Mouse (Mus musculus) hindbrain, postnatal 0 days (tissue): Measurements from ENCODE around the gene Bbox1. TPM values are rescaled to one million over a fixed set of nuclear protein-coding genes. Genes with fewer than 3 reads are reported as not detected.
A peak's percentile ranks its signal among the peaks of the same experiment; 100 is the strongest.

Experiments
- ATAC-seq: fragments of 200-750 bp; cut with Nextera tagmentation; 2 replicates; pipeline ENCODE4 v1.8.0; 2017; ENCODE audit warnings: mild to moderate bottlenecking, moderate TSS enrichment, moderate library complexity
- DNase-seq: peaks from one replicate; pipeline ENCODE4 v3.0.0-alpha.2; 2015; ENCODE audit warnings: low spot score
- H3K27ac ChIP-seq: fragments of 300-500 bp; sonication (generic); 2 replicates; pipeline ENCODE4 v1.5.1; 2014; ENCODE audit warnings: mild to moderate bottlenecking
- H3K27me3 ChIP-seq: fragments of 300-500 bp; sonication (generic); 2 replicates; pipeline ENCODE4 v1.6.1; 2014; ENCODE audit warnings: low read length, mixed read lengths; ENCODE audit not compliant: insufficient read depth
- H3K36me3 ChIP-seq: fragments of 300-500 bp; sonication (generic); 2 replicates; pipeline ENCODE4 v1.6.1; 2014; ENCODE audit warnings: low read length, mixed read lengths; ENCODE audit not compliant: insufficient read depth
- H3K4me1 ChIP-seq: fragments of 300-500 bp; sonication (generic); 2 replicates; pipeline ENCODE4 v1.6.1; 2014; ENCODE audit warnings: antibody characterized with exemption, low read length, mixed read lengths; ENCODE audit not compliant: insufficient read depth
- H3K4me2 ChIP-seq: fragments of 300-500 bp; sonication (generic); 2 replicates; pipeline ENCODE4 v1.6.1; 2014; ENCODE audit warnings: low read depth, mild to moderate bottlenecking, low read length, moderate library complexity, mixed read lengths
- H3K4me3 ChIP-seq: fragments of 300-500 bp; sonication (generic); 2 replicates; pipeline ENCODE4 v1.5.1; 2014; ENCODE audit warnings: low read length
- H3K9ac ChIP-seq: fragments of 300-500 bp; sonication (generic); replicated peaks from 2 replicates; pipeline ENCODE4 v1.6.1; 2014; ENCODE audit warnings: mild to moderate bottlenecking, low read length, moderate library complexity, mixed read lengths
- H3K9me3 ChIP-seq: fragments of 300-500 bp; sonication (generic); 2 replicates; pipeline ENCODE4 v1.6.1; 2016; ENCODE audit warnings: low read length, mixed read lengths
- CTCF ChIP-seq: IDR thresholded peaks from 2 replicates; pipeline ENCODE4 v1.5.1; 2016; ENCODE audit warnings: antibody characterized with exemption, control low read depth, low read depth
- WGBS: fragments of 180-500 bp; shearing (Covaris S2); extraction: QIAGEN DNeasy Blood & Tissue Kit; methylation state at CpG from one replicate; pipeline ENCODE4 v1.1.7; 2014; 5-methylcytosine and 5-hydroxymethylcytosine counted together
- polyA plus RNA-seq: library from polyadenylated mRNA; unstranded; fragments of >200 nt; fragmentation: Nextera tagmentation; extraction: Ambion mirVana; gene quantifications from 2 replicates; pipeline ENCODE4 v1.2.1, GENCODE M21; 2015
- total RNA-seq: library from RNA; depleted of rRNA; stranded (reverse); fragments of >200 nt; gene quantifications from 2 replicates; pipeline ENCODE4 v1.2.3, GENCODE M21; 2014

Bbox1 gene
- total and polyA plus RNA-seq, 2 experiments from 2014 or later = 1.4 to 3.9 TPM

DNA sequence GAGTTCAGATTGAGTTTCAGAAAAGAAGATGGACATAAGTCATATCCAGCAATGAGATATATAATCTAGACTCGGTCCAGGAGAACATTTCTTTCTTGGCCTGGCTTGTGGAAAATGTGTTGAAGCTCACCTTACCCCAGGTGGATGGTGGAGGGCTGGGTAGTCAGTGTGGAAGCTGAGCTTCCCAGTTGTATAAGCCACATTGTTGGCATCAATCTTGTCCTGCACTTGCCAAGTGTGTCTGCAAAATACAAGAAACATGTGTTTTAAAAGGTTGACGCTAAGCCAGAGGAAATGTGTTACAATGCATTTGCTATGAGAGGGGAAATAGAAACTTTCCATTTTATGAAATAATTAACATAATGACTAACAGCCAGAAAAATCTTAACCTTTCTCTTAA lies 38.9 kb downstream of the Bbox1 start:
- no peaks in the 10 kb centered on the region for H3K36me3 ChIP-seq
- H3K27ac ChIP-seq = no peak overlapping the region
- no peak for TF ChIP-seq CTCF
- ATAC-seq (no peak), DNase-seq (no peak)
- no peaks in the 10 kb centered on the region for H3K9me3 ChIP-seq
- H3K27me3 ChIP-seq = no peaks in the 10 kb centered on the region
- no peak overlapping the region for H3K4me3 ChIP-seq
- no peaks in the 10 kb centered on the region for H3K4me1 ChIP-seq
- H3K4me2 ChIP-seq = no peak overlapping the region
- 80% methylated on average over 2 of the region's 2 CpGs for WGBS
- H3K9ac ChIP-seq = no peak overlapping the region

DNA sequence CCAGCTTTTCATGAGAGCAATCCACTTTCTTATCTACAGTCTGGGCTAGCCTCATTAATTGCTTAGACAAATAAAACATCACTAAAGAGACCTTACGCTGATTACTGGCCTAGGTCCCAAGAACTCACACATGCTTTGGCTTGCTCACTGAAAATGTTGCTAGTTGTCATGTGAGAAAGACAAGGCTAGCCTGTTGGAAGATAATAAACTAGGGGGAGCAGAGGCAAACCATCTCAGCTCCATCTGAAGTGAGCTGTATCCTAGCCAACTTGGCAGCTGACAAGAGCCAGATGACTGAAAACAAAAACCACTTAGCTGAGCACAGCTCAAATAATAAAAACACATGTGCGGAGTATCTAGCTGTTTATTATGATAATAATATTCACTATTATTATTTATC lies 40.2 kb downstream of the Bbox1 start:
- Histone ChIP-seq H3K4me1 (no peaks in the 10 kb centered on the region), H3K27me3 (no peaks in the 10 kb centered on the region), H3K4me2 (no peak overlapping the region), H3K27ac (no peak overlapping the region), H3K9ac (no peak overlapping the region), H3K9me3 (no peaks in the 10 kb centered on the region), H3K4me3 (no peak overlapping the region), H3K36me3 (no peaks in the 10 kb centered on the region)
- DNase-seq (peak; percentile 11), ATAC-seq (no peak)
- TF ChIP-seq CTCF = no peak
- WGBS = 59% methylated on average over 2 of the region's 2 CpGs

DNA sequence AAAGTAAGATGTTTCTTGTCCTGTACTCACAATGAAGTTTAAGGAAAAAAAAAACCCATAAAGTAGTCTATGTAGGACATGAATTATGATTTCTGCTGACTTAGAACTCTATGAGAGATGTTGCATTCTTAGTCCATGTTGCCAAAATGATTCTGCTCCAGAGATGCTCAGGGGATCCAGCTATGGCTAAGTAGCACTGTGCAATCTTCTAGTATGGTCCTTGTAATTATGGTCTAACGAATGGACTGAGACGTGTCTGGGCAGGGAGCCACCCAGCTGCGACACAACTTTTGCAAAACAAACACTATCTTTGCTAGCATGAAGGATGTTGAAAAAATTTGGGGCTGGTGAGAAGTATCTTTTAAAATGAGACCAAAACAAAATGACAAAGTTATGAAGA lies 45.1 kb downstream of the Bbox1 start:
- Histone ChIP-seq H3K27me3 (no peaks in the 10 kb centered on the region), H3K27ac (no peak overlapping the region), H3K36me3 (no peaks in the 10 kb centered on the region), H3K9ac (no peak overlapping the region), H3K4me1 (no peaks in the 10 kb centered on the region), H3K4me3 (no peak overlapping the region), H3K9me3 (no peaks in the 10 kb centered on the region), H3K4me2 (no peak overlapping the region)
- TF ChIP-seq CTCF = no peak
- DNase-seq (no peak), ATAC-seq (no peak)
- 70% methylated on average over 3 of the region's 3 CpGs for WGBS

DNA sequence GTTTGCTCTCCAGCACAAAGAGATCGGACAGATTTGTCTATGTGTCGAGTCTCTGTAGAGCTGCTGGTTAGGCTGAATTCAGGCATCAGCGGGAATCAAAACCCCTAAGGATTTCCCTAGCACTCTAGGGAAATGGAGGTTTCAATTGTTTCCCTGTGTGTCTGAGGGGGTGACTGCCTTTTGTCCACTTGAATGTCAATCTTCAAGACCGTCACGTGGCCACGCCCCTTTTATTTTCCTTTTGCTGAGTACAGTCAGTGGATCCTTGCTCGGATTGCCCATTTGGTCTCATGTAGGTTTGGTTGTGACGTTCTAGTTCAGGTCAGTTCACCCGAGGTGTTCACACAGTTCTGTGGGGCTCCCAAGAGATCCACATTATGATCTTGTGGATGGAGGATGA lies 82.1 kb downstream of the Bbox1 start:
- Histone ChIP-seq H3K36me3 (no peaks in the 10 kb centered on the region), H3K27me3 (no peaks in the 10 kb centered on the region), H3K4me1 (no peaks in the 10 kb centered on the region), H3K4me2 (no peak overlapping the region), H3K9me3 (no peaks in the 10 kb centered on the region), H3K4me3 (no peak overlapping the region), H3K27ac (no peak overlapping the region), H3K9ac (no peak overlapping the region)
- WGBS = 74% methylated on average over 9 of the region's 9 CpGs
- DNase-seq (no peak), ATAC-seq (no peak)
- no peak for TF ChIP-seq CTCF

DNA sequence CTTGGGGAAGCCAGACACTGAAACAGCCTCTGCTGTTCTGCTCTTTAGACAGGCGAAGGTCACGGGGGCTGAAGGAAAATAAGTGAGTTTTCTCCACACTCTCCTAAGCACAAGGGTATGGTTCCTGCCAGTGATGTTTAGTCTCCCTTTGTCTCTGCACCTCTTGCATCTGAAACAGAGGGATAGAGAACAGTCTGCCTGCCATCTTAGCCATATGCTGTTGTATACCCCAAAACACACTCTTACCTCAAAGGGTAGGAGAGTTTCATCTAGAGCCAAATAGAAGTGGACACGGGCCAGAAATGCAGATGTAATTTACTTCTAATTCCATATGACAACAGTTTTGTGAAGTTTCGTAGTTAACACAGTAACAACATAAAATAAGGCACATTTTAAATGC lies 83.6 kb downstream of the Bbox1 start:
- 73% methylated on average over 4 of the region's 4 CpGs for WGBS
- Histone ChIP-seq H3K9ac (no peak overlapping the region), H3K27me3 (no peaks in the 10 kb centered on the region), H3K4me2 (no peak overlapping the region), H3K4me1 (no peaks in the 10 kb centered on the region), H3K9me3 (no peaks in the 10 kb centered on the region), H3K36me3 (no peaks in the 10 kb centered on the region), H3K27ac (no peak overlapping the region), H3K4me3 (no peak overlapping the region)
- DNase-seq (no peak), ATAC-seq (no peak)
- TF ChIP-seq CTCF = no peak

DNA sequence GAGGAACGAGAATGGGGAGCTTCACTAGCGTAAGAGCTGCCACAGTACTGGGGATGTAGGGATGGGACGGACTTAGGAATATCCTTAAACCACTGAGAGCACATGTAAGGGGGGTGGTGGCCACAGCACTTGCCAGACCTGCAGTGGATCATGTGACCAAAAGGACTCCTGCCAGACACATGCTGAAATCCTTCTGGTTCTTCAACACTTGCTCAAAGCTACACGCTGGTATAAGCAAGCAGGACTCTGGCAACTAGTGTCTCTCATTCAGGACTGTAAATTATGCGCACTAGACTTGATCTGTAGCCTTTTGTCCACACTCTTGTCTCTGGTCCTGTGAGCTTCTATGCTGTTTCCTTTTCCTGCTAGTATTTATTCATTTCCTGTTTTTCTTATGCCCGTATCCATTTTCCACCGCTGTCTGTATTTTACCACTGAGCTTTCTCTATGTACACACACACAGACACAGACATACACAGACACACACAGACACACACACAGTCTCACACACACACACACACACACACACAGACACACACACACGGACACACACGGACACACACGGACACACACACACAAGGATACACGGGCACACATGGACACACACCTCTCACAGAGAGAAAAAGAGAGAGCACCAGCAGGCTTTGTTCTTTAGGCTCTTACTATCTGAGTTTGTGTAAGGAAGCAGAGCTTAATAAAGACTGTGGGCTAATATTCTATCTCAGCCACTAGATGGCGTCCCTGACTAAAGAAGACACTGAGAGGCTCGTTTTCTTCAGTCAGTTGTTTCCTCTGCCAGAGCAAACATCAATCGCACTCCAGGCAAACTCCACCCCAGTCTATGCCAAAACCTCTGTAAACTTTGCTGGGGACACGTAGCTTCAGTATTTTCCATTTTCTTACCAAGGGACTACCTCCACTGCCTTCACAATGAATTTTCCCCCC lies 84.9 kb downstream of the Bbox1 start:
- DNase-seq (peak; percentile 94), ATAC-seq (peak; percentile 86)
- no peaks in the 10 kb centered on the region for H3K9me3 ChIP-seq
- no peaks in the 10 kb centered on the region for H3K4me1 ChIP-seq
- 39% methylated on average over 15 of the region's 15 CpGs for whole genome bisulfite sequencing
- peak overlapping the region; percentile 30 for H3K4me2 ChIP-seq
- peak; percentile 90 for TF ChIP-seq CTCF
- H3K36me3 ChIP-seq = no peaks in the 10 kb centered on the region
- H3K27me3 ChIP-seq = no peaks in the 10 kb centered on the region
- H3K9ac ChIP-seq = no peak overlapping the region
- no peak overlapping the region for H3K4me3 ChIP-seq
- H3K27ac ChIP-seq = no peak overlapping the region

DNA sequence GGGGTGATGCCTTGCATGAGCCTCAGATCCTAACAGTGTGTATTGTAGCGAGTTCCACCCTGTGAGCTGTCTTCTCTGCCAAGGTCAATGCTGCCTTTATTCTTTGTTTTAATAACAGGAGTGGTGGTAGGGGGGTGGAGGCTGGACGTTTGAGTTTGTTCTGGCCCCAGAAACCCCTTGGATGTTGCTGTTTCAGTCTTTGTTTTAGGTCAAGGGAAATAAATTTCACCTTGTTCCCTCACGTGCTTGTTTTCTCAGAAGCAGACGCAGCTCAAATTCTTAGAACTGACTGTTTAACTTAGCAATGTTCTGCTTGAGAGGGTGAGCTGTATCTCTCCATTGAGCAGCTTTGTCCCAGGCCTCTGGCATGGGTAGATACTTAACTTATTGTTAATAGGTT lies 87.9 kb downstream of the Bbox1 start:
- 44% methylated on average over 4 of the region's 4 CpGs for WGBS
- no peak for ATAC-seq
- TF ChIP-seq CTCF = no peak

More for the DNA sequence above, 87.9 kb downstream of the Bbox1 start:
- no peak for DNase-seq
- Histone ChIP-seq H3K27ac (no peak overlapping the region), H3K9me3 (no peaks in the 10 kb centered on the region), H3K4me1 (no peaks in the 10 kb centered on the region), H3K4me2 (no peak overlapping the region), H3K4me3 (no peak overlapping the region), H3K27me3 (no peaks in the 10 kb centered on the region), H3K36me3 (no peaks in the 10 kb centered on the region), H3K9ac (no peak overlapping the region)
